ENCODE assay signal across 9 mouse cellular contexts in the genomic region with DNA sequence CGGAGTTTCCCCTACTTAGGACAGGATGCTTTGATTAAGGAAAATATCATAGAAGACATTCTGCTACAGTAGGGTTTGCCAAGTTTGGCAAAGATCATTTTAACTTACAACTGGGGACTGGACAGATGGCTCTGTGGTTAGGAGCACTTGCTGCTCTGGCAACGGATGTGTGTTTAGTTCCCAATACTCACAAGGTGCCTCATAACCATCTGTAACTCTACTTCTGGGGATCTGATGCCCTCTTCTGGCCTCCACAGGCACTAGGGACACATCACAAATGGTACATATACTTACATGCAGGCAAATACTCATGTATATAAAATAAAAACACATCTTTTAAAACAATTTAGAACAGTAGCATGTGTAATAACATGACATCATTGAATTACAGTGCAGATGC. TPM values are rescaled to one million over a fixed set of nuclear protein-coding genes. Genes with fewer than 3 reads are reported as not detected.
DNase-seq lines count a peak whose midpoint lies in the region; ATAC-seq lines count a peak whose summit lies in the region.
"Had no signal": no experiment of that assay in that cellular context is flagged by ENCODE, and none has a peak within 500 bp of the region (broad histone marks: within the 10 kb centered on the region; RNA-seq: fewer than 3 reads in every experiment).

No protein-coding gene starts in this region.

- H3K27me3 ChIP-seq in liver, embryonic 12.5 days (replicated peaks), result no peaks in the 10 kb centered on the region

- DNase-seq in adrenal gland, postnatal 10 days, result peak; percentile 44
- DNase-seq in adrenal gland, adult 8-10 months, result no peak
- peak; percentile 22 for DNase-seq in liver
- peak; percentile 76 for DNase-seq in cerebellum, adult 9-10 months
- peak; percentile 68 for DNase-seq in kidney, adult 9 months
- DNase-seq in mesoderm, embryonic 11.5 days (ENCODE audit: low read depth, low spot score), result peak; percentile 17
- no peak for DNase-seq in spleen, adult 18-20 months

- H3K9me3 ChIP-seq in liver, embryonic 12.5 days (replicated peaks), result no peaks in the 10 kb centered on the region

- WGBS in liver, embryonic 12.5 days (ENCODE audit: insufficient replicate concordance), result 34% methylated on average over 2 of the region's 2 CpGs

- no peaks in the 10 kb centered on the region for H3K4me1 ChIP-seq in liver, embryonic 12.5 days

- H3K4me2 ChIP-seq in liver, embryonic 12.5 days, result no peak overlapping the region

- H3K4me3 ChIP-seq in liver, embryonic 12.5 days, result no peak overlapping the region

- no peak overlapping the region for H3K9ac ChIP-seq in liver, embryonic 12.5 days

- ATAC-seq in liver, embryonic 12.5 days, result no peak

- H3K36me3 ChIP-seq in liver, embryonic 12.5 days, result no peaks in the 10 kb centered on the region

- no peak overlapping the region for H3K27ac ChIP-seq in liver, embryonic 12.5 days

RNA-seq across cellular contexts. Expression of gene Rnf212b, which starts 3.9 kb away (rescaled TPM):
- under 1 TPM in 1 of 2 experiments, not detected in 1; 0.87 TPM for total RNA-seq in adrenal gland, postnatal 10 days (2021)
- total RNA-seq in adrenal gland, adult 8-10 months (2022), result 1 to 10 TPM in 2 of 4 experiments, under 1 TPM in 2; 0.77 to 1.7 (median 1.2) TPM
- polyA plus RNA-seq in liver, embryonic 12.5 days (2016; fragmentation: Nextera tagmentation; extraction: Ambion mirVana), result not detected in 2 replicates
- polyA plus RNA-seq: heart, embryonic 14.5 days had no signal

RNA-seq across cellular contexts. Expression of gene Slc7a8, which starts 36.0 kb away (rescaled TPM):
- 10 to 100 TPM; 29.4 to 30.6 TPM for total RNA-seq in adrenal gland, postnatal 10 days (2021)
- total RNA-seq in adrenal gland, adult 8-10 months (2022), result 10 to 100 TPM; 26.6 to 51.8 (median 40.3) TPM
- polyA plus RNA-seq in liver, embryonic 12.5 days (2016; fragmentation: Nextera tagmentation; extraction: Ambion mirVana), result 2.8 and 3.4 TPM in 2 replicates

RNA-seq across cellular contexts. Expression of gene Homez, which starts 53.0 kb away (rescaled TPM):
- 10 to 100 TPM; 12.2 to 18.1 TPM for total RNA-seq in adrenal gland, postnatal 10 days (2021)
- 10 to 100 TPM; 18.7 to 29.2 (median 21.7) TPM for total RNA-seq in adrenal gland, adult 8-10 months (2022)
- polyA plus RNA-seq in liver, embryonic 12.5 days (2016; fragmentation: Nextera tagmentation; extraction: Ambion mirVana), result 4.0 and 4.1 TPM in 2 replicates

RNA-seq across cellular contexts. Expression of gene Ppp1r3e, which starts 59.6 kb away (rescaled TPM):
- total RNA-seq in adrenal gland, postnatal 10 days (2021), result 10 to 100 TPM; 11.2 to 16.6 TPM
- total RNA-seq in adrenal gland, adult 8-10 months (2022), result 10 to 100 TPM; 18.5 to 26.6 (median 21.6) TPM
- polyA plus RNA-seq in liver, embryonic 12.5 days (2016; fragmentation: Nextera tagmentation; extraction: Ambion mirVana), result 0.80 and 0.83 TPM in 2 replicates

Comparison
In these comparisons a context has a peak if more than half of its experiments do, and no peak if none do; other contexts are left out.
1. DNase-seq: peak in adrenal gland, postnatal 10 days (single experiment), liver (single experiment), cerebellum, adult 9-10 months (single experiment), kidney, adult 9 months (single experiment) and mesoderm, embryonic 11.5 days (single experiment); none in adrenal gland, adult 8-10 months (single experiment) and spleen, adult 18-20 months (0 of 2).